Mouse (Mus musculus) spleen, embryonic (tissue): ENCODE measurements around the gene Tacc3.

ENCODE experiments used
- CTCF ChIA-PET: fragments of 350-600 bp; sonication (Branson Sonifier 250); formaldehyde crosslinking; loops from one replicate; lab custom pipeline; 2022; lab: Charles Lee

Gene Tacc3

DNA sequence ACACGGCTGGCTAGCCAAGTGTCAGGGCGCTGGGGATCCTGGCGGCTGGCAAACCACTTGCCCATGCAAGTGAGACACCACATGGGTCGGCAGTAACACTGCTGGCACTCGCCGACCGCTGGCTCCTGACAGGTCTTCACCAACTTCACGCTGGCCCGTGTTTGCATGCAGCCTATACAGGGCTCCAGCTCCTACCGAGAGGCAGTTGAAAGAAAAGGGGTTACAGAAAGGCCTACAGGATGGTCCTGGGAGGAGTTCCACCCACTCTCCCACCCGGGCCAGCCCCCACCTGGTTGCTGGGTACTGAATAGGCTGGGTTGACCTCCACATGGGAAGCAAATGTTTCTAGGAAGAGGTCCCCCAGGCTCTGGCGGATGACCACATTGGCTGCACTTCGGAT is 3.5 kb upstream of the Tacc3 start:
- CTCF ChIA-PET, result interaction anchor here (0.6 kb wide), 3 partner anchors 16 to 981 kb away, joined by 3 to 5 read pairs (median 4); no protein-coding TSS in a partner anchor

DNA sequence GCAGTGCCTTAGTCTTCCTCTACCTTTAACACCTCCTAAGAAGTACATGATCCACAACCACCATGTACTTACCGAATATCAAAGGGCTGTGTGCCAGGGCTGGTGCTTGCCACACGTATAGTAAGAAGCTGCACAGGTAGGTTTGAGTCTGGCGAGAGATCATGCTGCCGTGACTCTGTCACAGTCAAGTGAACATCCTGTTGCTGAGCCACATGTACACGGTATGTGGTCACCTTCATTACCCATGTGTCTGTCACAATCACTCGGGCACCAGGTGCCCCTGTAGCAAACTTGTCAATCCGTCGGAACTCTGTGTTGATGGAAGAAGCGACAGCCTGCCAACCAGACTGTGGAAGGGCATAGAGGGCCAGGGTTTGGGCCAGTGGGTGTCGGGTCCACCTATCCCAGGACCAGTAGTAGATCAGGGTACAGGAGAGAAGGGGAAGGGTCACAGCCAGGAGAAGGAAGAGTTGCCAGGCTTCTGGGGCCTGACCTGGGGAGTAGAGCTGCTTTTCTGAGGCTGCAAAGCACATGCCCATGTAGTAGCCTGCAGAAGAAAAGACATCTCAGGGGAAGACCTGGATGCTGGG is 2.6 kb upstream of the Tacc3 start:
- CTCF ChIA-PET, result interaction anchor here (0.6 kb wide), 1 partner anchor 15 kb away, joined by 4 read pairs; no protein-coding TSS in a partner anchor

GRCm38 (mm10) chr5:33656739-33657138 is 1.2 kb upstream of the Tacc3 start:
- CTCF ChIA-PET, result no interaction called here

GRCm38 (mm10) chr5:33657251-33657786 is 609 bp upstream of the Tacc3 start:
- CTCF ChIA-PET, result no interaction called here

GRCm38 (mm10) chr5:33658664-33659050 is 729 bp downstream of the Tacc3 start:
- CTCF ChIA-PET, result no interaction called here

- CTCF ChIA-PET, result interaction anchor here (1.0 kb wide), 1 partner anchor 39 kb away, joined by 3 read pairs; the partner anchor contains the start of gene Fam53a
These were observed 10.3 kb downstream of the Tacc3 start for GRCm38 (mm10) chr5:33668223-33668622.

DNA sequence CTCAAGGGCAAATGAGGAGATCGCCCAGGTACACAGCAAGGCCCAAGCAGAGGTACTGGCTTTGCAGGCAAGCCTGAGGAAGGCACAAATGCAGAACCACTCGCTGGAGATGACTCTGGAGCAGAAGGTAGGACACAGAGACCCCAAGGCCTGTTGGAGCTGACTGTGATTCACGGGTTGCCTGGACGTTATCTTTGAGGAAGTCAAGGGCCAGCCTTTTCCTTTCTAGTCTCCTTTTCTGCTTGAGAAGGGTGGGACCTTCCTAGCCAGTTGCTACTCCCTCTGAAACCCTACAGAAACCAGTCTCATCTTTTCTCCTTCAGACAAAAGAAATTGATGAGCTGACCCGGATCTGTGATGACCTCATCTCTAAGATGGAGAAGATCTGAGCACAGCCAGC is 13.7 kb downstream of the Tacc3 start:
- CTCF ChIA-PET, result interaction anchor here (0.6 kb wide), 1 partner anchor 747 kb away, joined by 5 read pairs; no protein-coding TSS in a partner anchor

- CTCF ChIA-PET, result no interaction called here
These were observed 16.5 kb downstream of the Tacc3 start for GRCm38 (mm10) chr5:33674439-33674838.

- CTCF ChIA-PET, result no interaction called here
These were observed 18.0 kb downstream of the Tacc3 start for GRCm38 (mm10) chr5:33675964-33676363.

- CTCF ChIA-PET, result no interaction called here
These were observed 20.3 kb downstream of the Tacc3 start for GRCm38 (mm10) chr5:33678244-33678643.

GRCm38 (mm10) chr5:33681044-33681443 is 23.1 kb downstream of the Tacc3 start:
- CTCF ChIA-PET, result no interaction called here

DNA sequence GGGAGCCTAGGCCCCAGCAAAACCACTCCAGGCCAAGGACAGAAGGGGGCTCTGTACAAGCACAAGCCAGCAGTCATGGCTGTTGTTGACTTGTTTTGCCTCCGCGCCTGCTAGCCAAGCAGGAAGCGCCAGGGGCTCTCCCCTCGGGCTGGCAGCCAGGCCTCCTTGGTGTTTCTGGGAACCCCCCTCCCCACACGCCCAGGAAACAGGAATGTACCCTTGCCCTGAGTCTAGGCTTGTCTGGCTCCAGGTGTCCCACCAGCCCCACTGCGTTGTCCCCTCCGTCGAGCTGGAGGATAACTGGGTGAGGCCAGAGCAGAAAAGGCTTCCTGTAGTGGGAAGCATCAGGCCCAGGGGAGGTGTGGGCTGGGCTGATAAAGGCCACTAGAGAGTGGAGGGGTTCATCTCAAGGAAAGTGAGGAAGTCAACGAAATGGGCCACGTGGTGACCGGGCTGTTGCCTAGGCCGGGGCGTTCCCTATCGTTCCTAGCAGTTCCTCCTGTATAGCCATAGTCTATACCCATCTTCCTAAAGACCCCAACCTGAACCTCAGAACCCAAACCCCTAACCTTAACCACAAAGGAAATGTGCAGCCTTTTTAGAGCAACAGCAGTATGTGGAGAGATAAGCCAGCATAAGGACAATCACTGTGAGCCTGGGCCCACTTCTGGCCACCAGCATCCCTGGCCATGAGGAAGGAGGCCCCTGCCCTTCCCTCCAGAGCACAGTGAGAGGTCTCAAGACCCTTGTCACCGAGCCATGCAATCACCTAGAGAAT is 23.9 kb downstream of the Tacc3 start:
- CTCF ChIA-PET, result no interaction called here

GRCm38 (mm10) chr5:33682963-33683362 is 25.0 kb downstream of the Tacc3 start:
- CTCF ChIA-PET, result no interaction called here

- CTCF ChIA-PET, result no interaction called here
These were observed 26.1 kb downstream of the Tacc3 start for GRCm38 (mm10) chr5:33683897-33684652.

GRCm38 (mm10) chr5:33684932-33685331 is 27.0 kb downstream of the Tacc3 start:
- CTCF ChIA-PET, result no interaction called here

GRCm38 (mm10) chr5:33687142-33687541 is 29.2 kb downstream of the Tacc3 start:
- CTCF ChIA-PET, result no interaction called here

GRCm38 (mm10) chr5:33688278-33689220 is 30.6 kb downstream of the Tacc3 start:
- CTCF ChIA-PET, result no interaction called here

DNA sequence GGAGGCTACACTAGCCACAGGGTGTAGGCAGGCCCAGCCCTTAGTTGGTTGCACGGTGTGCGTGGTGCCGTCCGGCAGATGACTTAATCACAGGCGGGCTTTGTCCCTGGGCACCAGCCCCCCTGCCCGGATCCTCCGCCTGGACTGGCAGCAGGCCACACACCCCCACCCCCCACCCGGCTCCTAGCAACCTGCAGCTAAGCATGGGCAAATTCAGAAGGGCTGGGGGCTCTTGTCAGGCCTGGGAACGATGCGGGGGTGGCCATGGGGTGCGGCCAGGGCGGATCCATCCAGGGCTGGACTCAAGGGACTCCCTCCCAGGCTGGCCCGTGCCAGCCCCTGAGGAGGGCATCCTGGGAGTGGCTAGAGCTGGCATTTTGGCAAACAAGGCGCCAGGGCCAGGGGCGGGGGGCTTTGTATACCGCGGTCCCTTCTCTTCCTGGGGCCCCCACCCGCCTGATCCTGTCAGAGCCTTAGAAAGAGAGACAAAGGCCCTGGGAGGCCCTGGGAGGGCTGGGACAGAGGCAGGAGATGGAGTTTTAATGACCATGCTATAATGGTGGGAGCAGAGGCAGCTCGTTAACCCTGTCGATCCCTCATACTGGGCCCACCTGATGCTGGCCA is 31.4 kb downstream of the Tacc3 start:
- CTCF ChIA-PET, result no interaction called here

GRCm38 (mm10) chr5:33689852-33690645 is 32.1 kb downstream of the Tacc3 start:
- CTCF ChIA-PET, result no interaction called here

DNA sequence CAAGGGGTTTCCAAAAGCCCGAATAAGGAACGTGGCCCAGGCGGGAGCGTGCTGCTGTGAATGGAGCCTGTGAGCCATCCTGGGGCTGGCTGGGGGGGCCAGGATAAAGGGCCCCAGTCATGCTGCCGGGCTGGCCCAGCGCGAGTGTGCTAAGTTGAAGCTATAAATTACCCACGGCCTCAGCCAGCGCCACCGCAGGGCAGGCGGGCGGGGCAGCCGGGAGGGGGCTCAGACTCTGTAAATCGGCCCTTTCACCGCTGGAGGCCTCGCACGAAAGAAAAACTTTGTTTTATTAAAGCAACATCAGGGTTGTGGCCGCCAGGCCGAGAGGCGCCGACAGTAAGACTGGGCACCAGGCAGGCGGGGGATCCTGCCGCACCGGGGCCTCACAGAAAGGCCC is 34.5 kb downstream of the Tacc3 start:
- CTCF ChIA-PET, result no interaction called here
